Mouse (Mus musculus) G1E (cell line): Measurements from ENCODE around the gene AI467606.

Experiments
- CTCF ChIP-seq: IDR thresholded peaks from 2 replicates; pipeline ENCODE4 v1.5.1; 2012; ENCODE audit warnings: low read depth, low read length, inconsistent platforms, mixed read lengths
- POLR2AphosphoS5 ChIP-seq: IDR thresholded peaks from 2 replicates; pipeline ENCODE4 v1.6.1; 2012; ENCODE audit warnings: low read depth, low read length, inconsistent platforms; ENCODE audit not compliant: insufficient replicate concordance
- TAL1 ChIP-seq: conservative IDR thresholded peaks from 2 replicates; pipeline ENCODE4 v1.6.1; 2012; ENCODE audit warnings: low read depth, low read length, inconsistent platforms, mixed read lengths

DNA sequence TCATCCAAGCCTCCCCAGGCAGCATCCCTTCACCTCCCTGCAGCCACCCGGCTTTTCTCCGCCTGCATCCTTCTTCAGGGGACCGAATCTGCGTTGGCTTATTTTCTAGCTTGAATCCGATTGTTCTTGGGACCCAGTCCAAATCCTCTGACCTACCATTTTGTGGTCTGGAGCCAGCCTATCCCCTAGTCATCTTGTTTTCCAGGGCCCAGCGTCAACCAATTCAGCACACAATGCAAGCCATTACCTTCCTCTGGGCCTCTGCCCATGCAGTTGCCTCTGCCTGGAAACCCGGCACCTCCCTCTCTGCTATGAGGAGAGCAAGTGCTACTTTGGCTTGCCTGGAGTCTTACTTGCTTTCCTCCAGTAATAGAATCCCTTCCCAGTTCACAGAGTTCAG, 14.4 kb downstream of the AI467606 start:
- TF ChIP-seq CTCF (no peak), POLR2AphosphoS5 (no peak), TAL1 (no peak)
